Mouse (Mus musculus) naive thymus-derived CD4-positive, alpha-beta T cell, adult 5 months (primary cell): ENCODE data around the gene Kcnh5. TPM values are rescaled to one million over a fixed set of nuclear protein-coding genes. Genes with fewer than 3 reads are reported as not detected.

Source experiments
- polyA plus RNA-seq: library from polyadenylated mRNA; unstranded; fragments of 100-300 nt; shearing (Covaris generic); gene quantifications from one replicate; pipeline ENCODE4 v1.2.1, GENCODE M21; 2017

Gene Kcnh5
- polyA plus RNA-seq = 0.16 TPM

GRCm38 (mm10) chr12:75176691-75177645, at the start of gene Kcnh5:
Kcnh5 (minus strand) TSS chr12:75177332.

Other genes with a start within 250 kb of the Kcnh5 start
- gene Rhoj, start 131.0 kb upstream of the Kcnh5 start, polyA plus RNA-seq = 0.17 TPM
- gene Gphb5, start 239.4 kb upstream of the Kcnh5 start, polyA plus RNA-seq = not detected